Mouse (Mus musculus) adipocyte (in vitro differentiated cells): ENCODE results near the gene Gm8374.
"Not testable (repeated sequence)": the region's sequence is repeated elsewhere in the genome, so short reads cannot be mapped to it uniquely, and the experiment has no call there.

Experiments
- DNase-seq: peaks from one replicate; pipeline ENCODE4 v3.0.0-alpha.2; 2016; ENCODE audit warnings: low spot score

The Gm8374 gene

DNA sequence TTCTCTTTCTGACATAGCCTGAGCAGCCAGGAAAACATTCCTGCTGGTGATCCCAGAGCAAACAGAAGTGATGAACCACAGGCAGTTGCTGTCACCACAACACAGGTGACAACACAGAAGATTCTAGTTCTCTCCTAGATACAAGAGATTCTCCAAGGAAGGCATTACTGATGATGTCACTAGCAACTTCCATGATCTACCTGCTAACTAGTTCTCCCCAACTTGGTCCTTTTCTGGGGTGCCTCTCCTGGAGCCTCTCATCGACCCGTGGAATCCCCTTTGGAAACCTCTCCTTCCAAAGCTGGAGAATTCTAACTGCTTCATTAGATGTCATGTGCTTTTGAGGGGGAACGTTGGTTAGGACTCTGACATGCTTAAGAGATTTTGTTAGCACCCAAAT is at the start of gene Gm8374:
Gene Gm8374 (minus strand): TSS at position 101 of the 400 bp plus-strand sequence.
- DNase-seq: not testable (repeated sequence)

DNA sequence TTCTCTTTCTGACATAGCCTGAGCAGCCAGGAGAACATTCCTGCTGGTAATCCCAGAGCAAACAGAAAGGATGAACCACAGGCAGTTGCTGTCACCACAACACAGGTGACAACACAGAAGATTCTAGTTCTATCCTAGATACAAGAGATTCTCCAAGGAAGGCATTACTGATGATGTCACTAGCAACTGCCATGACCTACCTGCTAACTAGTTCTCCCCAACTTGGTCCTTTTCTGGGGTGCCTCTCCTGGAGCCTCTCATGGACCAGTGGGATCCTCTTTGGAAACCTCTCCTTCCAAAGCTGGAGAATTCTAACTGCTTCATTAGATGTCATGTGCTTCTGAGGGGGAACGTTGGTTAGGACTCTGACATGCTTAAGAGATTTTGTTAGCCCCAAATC is 32.6 kb downstream of the Gm8374 start, which contains the start of gene Gm5797:
Gene Gm5797 (minus strand): TSS at position 101 of the 400 bp plus-strand sequence.
- not testable (repeated sequence) for DNase-seq

DNA sequence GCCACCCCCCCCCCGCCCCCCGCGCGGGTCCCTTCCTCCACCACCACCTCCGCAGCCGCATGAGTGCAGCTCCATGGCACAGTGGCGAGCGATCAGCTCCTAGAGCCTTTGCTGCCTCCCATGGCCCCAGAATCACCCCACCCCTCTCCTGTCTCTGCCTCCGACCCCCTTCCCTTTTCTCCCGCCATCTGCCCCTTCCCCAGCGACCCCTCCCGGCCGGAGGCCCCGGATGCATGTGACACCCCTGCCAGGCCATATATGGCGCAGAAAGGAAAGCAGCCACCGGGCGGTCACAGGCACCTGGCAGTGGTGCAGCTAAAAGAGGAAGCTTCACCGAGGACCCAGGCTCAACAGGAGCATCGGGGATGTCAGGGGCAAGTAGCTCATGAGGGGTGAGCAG is 49.8 kb downstream of the Gm8374 start:
- DNase-seq: not testable (repeated sequence)

DNA sequence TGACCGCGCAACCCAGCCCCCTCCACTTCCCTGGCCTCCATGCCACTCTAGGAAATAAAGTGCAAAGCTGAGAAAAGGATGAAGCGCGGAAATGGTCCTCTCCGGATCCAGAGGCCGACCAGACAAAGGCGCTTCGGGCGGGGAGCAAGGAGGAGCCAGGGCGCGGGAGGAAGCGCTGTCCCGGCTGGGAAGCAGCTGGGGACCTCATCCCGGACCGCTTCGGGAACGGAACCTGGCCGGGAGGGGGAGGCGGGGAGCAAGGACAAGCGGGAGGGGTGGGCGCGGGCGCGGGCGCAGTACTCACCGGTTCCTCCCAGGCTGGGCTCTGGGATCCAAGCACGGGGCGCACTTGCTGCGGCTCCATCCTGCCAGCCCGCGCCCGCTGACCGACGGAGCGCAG is 50.3 kb downstream of the Gm8374 start, which contains the start of gene Gm3739:
Gene Gm3739 (minus strand): TSS at position 389 of the 400 bp plus-strand sequence.
- not testable (repeated sequence) for DNase-seq
